Mouse (Mus musculus) cerebellum, adult (tissue): Measurements from ENCODE around the gene Pax5.

Experiments used
- ATAC-seq: cut with Nextera tagmentation; 2 replicates; pipeline ENCODE4 v1.9.2; 2017; ENCODE audit warnings: mild to moderate bottlenecking, moderate library complexity, mixed read lengths; ENCODE audit not compliant: insufficient number of reproducible peaks, low FRiP score, low TSS enrichment

Pax5 gene

GRCm38 (mm10) chr4:44706865-44707264 lies 3.4 kb downstream of the Pax5 start:
- no peak for ATAC-seq

GRCm38 (mm10) chr4:44705967-44706366 lies 4.3 kb downstream of the Pax5 start:
- ATAC-seq: no peak

GRCm38 (mm10) chr4:44705151-44705550 lies 5.1 kb downstream of the Pax5 start:
- no peak for ATAC-seq

- peak; percentile 29; the same call in 1 of the 2 replicates for ATAC-seq
Measured at GRCm38 (mm10) chr4:44704369-44704745, 5.9 kb downstream of the Pax5 start.

GRCm38 (mm10) chr4:44703686-44704368 lies 6.5 kb downstream of the Pax5 start:
- ATAC-seq: no peak

- ATAC-seq: no peak
Measured at GRCm38 (mm10) chr4:44702891-44703685, 7.2 kb downstream of the Pax5 start.

- ATAC-seq: no peak
Measured at GRCm38 (mm10) chr4:44702011-44702527, 8.2 kb downstream of the Pax5 start.

- ATAC-seq: no peak
Measured at GRCm38 (mm10) chr4:44701513-44701912, 8.8 kb downstream of the Pax5 start.

GRCm38 (mm10) chr4:44696676-44697075 lies 13.6 kb downstream of the Pax5 start:
- no peak for ATAC-seq

GRCm38 (mm10) chr4:44694369-44694768 lies 15.9 kb downstream of the Pax5 start:
- no peak for ATAC-seq

GRCm38 (mm10) chr4:44685582-44685981 lies 24.7 kb downstream of the Pax5 start:
- ATAC-seq: no peak

- no peak for ATAC-seq
Measured at GRCm38 (mm10) chr4:44680242-44680897, 29.9 kb downstream of the Pax5 start.

GRCm38 (mm10) chr4:44678641-44679040 lies 31.6 kb downstream of the Pax5 start:
- no peak for ATAC-seq

- no peak for ATAC-seq
Measured at GRCm38 (mm10) chr4:44678026-44678425, 32.3 kb downstream of the Pax5 start.

- no peak for ATAC-seq
Measured at GRCm38 (mm10) chr4:44674973-44675372, 35.3 kb downstream of the Pax5 start.

- no peak for ATAC-seq
Measured at GRCm38 (mm10) chr4:44673726-44674125, 36.6 kb downstream of the Pax5 start.

GRCm38 (mm10) chr4:44672216-44672937 lies 37.9 kb downstream of the Pax5 start:
- ATAC-seq: no peak

- ATAC-seq: no peak
Measured at GRCm38 (mm10) chr4:44671486-44671885, 38.8 kb downstream of the Pax5 start.

GRCm38 (mm10) chr4:44671035-44671434 lies 39.3 kb downstream of the Pax5 start:
- no peak for ATAC-seq

GRCm38 (mm10) chr4:44670380-44670779 lies 39.9 kb downstream of the Pax5 start:
- no peak for ATAC-seq
